Mouse (Mus musculus): Measurements from ENCODE around the gene Agpat1. TPM values are rescaled to one million over a fixed set of nuclear protein-coding genes. Genes with fewer than 3 reads are reported as not detected.
A peak's percentile ranks its signal among the peaks of the same experiment; 100 is the strongest.

Agpat1 gene
- polyA plus RNA-seq (2015; fragmentation: Nextera tagmentation; extraction: Ambion mirVana), result 42.6 TPM in 2 replicates

DNA sequence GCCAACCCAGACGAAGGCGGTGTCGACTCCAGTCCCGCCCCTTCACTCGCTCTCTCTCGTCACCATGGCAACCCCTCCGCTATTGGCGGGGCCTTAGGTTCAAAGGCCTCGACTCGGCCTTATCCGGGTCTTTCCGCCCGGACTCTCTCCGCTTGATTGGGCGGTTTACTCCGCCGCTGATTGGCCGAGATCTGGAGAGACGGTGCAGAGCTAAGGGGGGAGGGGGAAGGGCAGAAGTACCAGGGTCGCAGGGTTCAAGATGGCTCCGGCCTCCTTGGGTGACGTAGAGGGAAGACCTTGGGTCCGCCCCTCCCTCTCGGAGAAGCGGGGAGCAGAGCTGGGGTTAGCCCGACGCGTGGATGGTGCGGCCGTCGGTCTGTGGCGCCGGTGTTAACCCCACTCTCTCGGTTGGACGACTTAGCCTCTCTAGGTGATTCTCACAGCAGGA lies at the start of gene Agpat1:
TSS of gene Agpat1 (plus strand) at position 202 of the 448 bp plus-strand sequence.
- WGBS, result under 1% methylated on average over 35 of the region's 35 CpGs

DNA sequence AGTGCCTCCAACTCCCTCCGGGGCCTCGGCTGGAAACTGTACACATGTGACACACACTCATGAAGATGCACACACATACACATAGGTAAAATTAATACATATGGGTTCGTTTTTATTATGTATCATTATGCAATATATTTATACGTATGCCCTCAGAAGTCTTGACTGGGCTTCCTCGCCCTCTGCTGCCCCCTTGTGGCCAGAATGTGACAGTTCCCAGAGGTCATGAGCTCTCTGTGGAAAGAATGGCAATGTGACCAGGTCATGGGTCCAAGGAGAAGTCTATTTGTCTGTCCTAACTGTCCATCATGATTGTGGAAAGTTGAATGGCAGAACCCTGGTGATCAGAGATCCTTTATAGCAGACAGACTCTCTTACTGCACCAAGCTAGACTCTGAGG lies 48.6 kb upstream of the Agpat1 start:
- Histone ChIP-seq H3K27me3 (ENCODE audit: control insufficient read depth, insufficient read depth, low read length) (no peaks in the 10 kb centered on the region), H3K4me3 (replicated peaks; ENCODE audit: low read length) (no peak overlapping the region), H3K9ac (ENCODE audit: low read length) (no peak overlapping the region), H3K4me1 (ENCODE audit: control insufficient read depth, insufficient read depth, low read length) (no peaks in the 10 kb centered on the region), H3K36me3 (ENCODE audit: control insufficient read depth, insufficient read depth, low read length) (no peaks in the 10 kb centered on the region), H3K9me3 (replicated peaks; ENCODE audit: control insufficient read depth, low read length) (no peaks in the 10 kb centered on the region), H3K27ac (ENCODE audit: low read length) (no peak overlapping the region), H3K4me2 (ENCODE audit: low read depth, low read length) (no peak overlapping the region)
- WGBS, result 14% methylated on average over 5 of the region's 5 CpGs
- no peak for ATAC-seq (ENCODE audit: insufficient read depth, low FRiP score)

More for the DNA sequence above, at the start of gene Agpat1:
- peaks cover 32% of the 10 kb centered on the region for H3K4me1 ChIP-seq (ENCODE audit: control insufficient read depth, insufficient read depth, low read length)
- peak within 1 kb of the TSS; percentile 96 for H3K9ac ChIP-seq (ENCODE audit: low read length)
- H3K4me3 ChIP-seq (replicated peaks; ENCODE audit: low read length), result peak within 1 kb of the TSS; percentile 89
- H3K27me3 ChIP-seq (ENCODE audit: control insufficient read depth, insufficient read depth, low read length), result no peaks in the 10 kb centered on the region
- peak; percentile 87 for ATAC-seq (ENCODE audit: insufficient read depth, low FRiP score)
- H3K36me3 ChIP-seq (ENCODE audit: control insufficient read depth, insufficient read depth, low read length), result peaks cover 8% of the 10 kb centered on the region; the same call in 1 of the 2 replicates
- H3K9me3 ChIP-seq (replicated peaks; ENCODE audit: control insufficient read depth, low read length), result no peaks in the 10 kb centered on the region
- peak within 1 kb of the TSS; percentile 92 for H3K4me2 ChIP-seq (ENCODE audit: low read depth, low read length)
- peak within 1 kb of the TSS; percentile 96 for H3K27ac ChIP-seq (ENCODE audit: low read length)

DNA sequence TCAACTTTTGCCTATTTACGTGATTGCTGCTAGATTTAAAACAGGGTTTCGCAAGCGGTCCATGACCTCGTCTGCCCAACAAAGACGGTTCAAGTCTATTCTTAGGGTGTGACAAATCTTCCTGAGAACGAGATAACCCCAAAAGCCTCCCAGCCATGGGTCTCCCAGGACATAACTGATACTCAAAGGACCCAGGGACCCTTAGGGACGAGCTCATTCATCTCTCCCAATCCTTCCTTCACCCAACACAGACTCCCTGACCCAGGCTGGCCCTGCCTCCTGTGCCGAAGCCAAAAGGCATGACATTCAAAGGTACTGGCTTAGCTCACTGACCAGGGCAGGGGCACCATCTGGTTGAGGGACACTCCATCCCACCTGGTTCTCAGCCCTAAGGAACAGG lies 47.7 kb upstream of the Agpat1 start:
- H3K27me3 ChIP-seq (ENCODE audit: control insufficient read depth, insufficient read depth, low read length), result no peaks in the 10 kb centered on the region
- no peaks in the 10 kb centered on the region for H3K9me3 ChIP-seq (replicated peaks; ENCODE audit: control insufficient read depth, low read length)
- H3K27ac ChIP-seq (ENCODE audit: low read length), result no peak overlapping the region
- ATAC-seq (ENCODE audit: insufficient read depth, low FRiP score), result no peak
- no peak overlapping the region for H3K9ac ChIP-seq (ENCODE audit: low read length)
- H3K36me3 ChIP-seq (ENCODE audit: control insufficient read depth, insufficient read depth, low read length), result no peaks in the 10 kb centered on the region
- H3K4me1 ChIP-seq (ENCODE audit: control insufficient read depth, insufficient read depth, low read length), result no peaks in the 10 kb centered on the region
- WGBS, result 77% methylated on average over 8 of the region's 8 CpGs
- no peak overlapping the region for H3K4me3 ChIP-seq (replicated peaks; ENCODE audit: low read length)
- no peak overlapping the region for H3K4me2 ChIP-seq (ENCODE audit: low read depth, low read length)

DNA sequence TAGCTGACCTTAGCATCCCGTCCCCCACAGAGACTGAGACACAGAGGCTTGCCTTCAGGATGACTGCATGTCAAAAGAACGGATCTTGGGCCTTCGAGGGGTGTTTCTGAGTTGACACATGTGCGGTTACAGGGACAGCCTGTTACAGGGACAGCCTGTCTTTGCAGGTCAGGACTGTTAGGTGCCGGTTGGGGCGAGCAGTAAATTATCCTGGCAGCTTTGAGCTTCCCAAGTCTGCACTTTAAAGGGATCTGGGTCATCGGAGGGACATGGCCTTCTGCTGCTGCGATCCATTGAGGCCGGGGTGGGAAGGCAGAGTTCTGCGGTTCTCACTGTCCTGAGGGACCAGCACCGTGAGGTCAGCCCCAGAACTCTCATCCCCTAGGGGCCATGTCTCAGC lies 46.7 kb upstream of the Agpat1 start:
- Histone ChIP-seq H3K27ac (ENCODE audit: low read length) (no peak overlapping the region), H3K36me3 (ENCODE audit: control insufficient read depth, insufficient read depth, low read length) (no peaks in the 10 kb centered on the region), H3K4me3 (replicated peaks; ENCODE audit: low read length) (no peak overlapping the region), H3K27me3 (ENCODE audit: control insufficient read depth, insufficient read depth, low read length) (no peaks in the 10 kb centered on the region), H3K4me2 (ENCODE audit: low read depth, low read length) (no peak overlapping the region), H3K9me3 (replicated peaks; ENCODE audit: control insufficient read depth, low read length) (no peaks in the 10 kb centered on the region), H3K4me1 (ENCODE audit: control insufficient read depth, insufficient read depth, low read length) (no peaks in the 10 kb centered on the region), H3K9ac (ENCODE audit: low read length) (no peak overlapping the region)
- ATAC-seq (ENCODE audit: insufficient read depth, low FRiP score), result no peak
- 65% methylated on average over 11 of the region's 11 CpGs for WGBS

DNA sequence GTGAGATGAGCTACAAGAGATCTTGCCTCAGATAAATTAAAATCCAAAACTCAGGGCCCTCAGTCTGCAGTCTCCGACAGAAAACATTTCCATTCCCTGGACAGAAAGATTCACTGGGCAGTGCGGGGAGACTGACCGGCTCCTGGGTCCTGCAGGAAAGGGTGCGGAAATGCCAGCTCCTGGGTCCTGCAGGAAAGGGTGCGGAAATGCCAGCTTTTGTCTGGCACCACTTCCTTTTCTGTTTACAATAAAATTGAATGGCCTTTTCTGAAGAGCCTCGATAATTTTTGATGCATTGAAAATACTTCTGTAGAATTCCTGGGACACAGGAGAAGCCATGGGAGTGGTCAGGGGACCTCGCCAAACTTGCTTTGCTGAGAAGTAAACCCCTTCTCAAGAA lies 44.9 kb upstream of the Agpat1 start:
- Histone ChIP-seq H3K9ac (ENCODE audit: low read length) (no peak overlapping the region), H3K27me3 (ENCODE audit: control insufficient read depth, insufficient read depth, low read length) (no peaks in the 10 kb centered on the region), H3K27ac (ENCODE audit: low read length) (no peak overlapping the region), H3K4me2 (ENCODE audit: low read depth, low read length) (no peak overlapping the region), H3K36me3 (ENCODE audit: control insufficient read depth, insufficient read depth, low read length) (no peaks in the 10 kb centered on the region), H3K4me3 (replicated peaks; ENCODE audit: low read length) (no peak overlapping the region), H3K4me1 (ENCODE audit: control insufficient read depth, insufficient read depth, low read length) (peaks cover 3% of the 10 kb centered on the region), H3K9me3 (replicated peaks; ENCODE audit: control insufficient read depth, low read length) (no peaks in the 10 kb centered on the region)
- ATAC-seq (ENCODE audit: insufficient read depth, low FRiP score), result no peak
- 72% methylated on average over 7 of the region's 7 CpGs for WGBS

DNA sequence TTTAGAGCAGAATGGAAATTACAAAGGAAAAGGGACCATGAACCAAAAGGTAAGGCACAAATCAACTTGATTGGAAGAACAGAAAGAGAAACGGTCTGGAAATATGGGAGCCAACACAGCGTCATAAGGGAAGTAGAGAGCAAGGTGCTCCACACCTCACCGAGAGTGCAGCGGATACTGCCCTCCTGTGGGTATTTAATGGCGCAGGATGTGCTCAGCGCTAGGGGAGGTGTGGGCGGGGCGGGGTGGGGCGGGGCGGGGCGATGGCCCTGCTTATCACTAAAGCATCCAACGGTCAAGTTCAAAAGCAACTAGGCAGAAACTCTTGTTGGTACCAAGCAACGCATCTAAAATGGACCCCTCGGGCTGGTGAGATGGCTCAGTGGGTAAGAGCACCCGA lies 44.2 kb upstream of the Agpat1 start:
- H3K36me3 ChIP-seq (ENCODE audit: control insufficient read depth, insufficient read depth, low read length), result no peaks in the 10 kb centered on the region
- H3K27ac ChIP-seq (ENCODE audit: low read length), result no peak overlapping the region
- H3K4me3 ChIP-seq (replicated peaks; ENCODE audit: low read length), result no peak overlapping the region
- H3K9ac ChIP-seq (ENCODE audit: low read length), result no peak overlapping the region
- 0 out of 2 replicates have a peak, but pooled peaks have one; percentile 41 for ATAC-seq (ENCODE audit: insufficient read depth, low FRiP score)
- H3K9me3 ChIP-seq (replicated peaks; ENCODE audit: control insufficient read depth, low read length), result no peaks in the 10 kb centered on the region
- 24% methylated on average over 15 of the region's 15 CpGs for whole genome bisulfite sequencing
- H3K27me3 ChIP-seq (ENCODE audit: control insufficient read depth, insufficient read depth, low read length), result no peaks in the 10 kb centered on the region
- H3K4me1 ChIP-seq (ENCODE audit: control insufficient read depth, insufficient read depth, low read length), result peaks cover 10% of the 10 kb centered on the region
- no peak overlapping the region for H3K4me2 ChIP-seq (ENCODE audit: low read depth, low read length)

DNA sequence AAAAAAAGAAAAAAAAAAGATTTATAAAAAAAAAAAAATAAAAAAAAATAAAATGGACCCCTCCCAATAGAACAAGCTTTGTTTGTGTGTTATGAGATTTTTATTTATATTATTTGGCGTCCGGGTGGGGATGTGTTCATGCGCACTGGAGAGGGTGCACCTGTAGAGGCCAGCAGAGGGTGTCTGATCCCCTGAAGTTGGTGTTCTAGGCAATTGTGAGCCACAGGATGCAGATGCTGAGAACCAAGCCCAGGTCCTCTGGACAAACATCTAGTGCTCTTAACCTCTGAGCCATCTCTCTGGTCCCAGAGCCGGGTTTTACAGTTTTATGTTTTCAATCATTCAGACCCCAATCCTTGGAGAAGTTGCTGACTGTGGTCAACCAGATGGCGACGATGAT lies 43.6 kb upstream of the Agpat1 start:
- no peaks in the 10 kb centered on the region for H3K27me3 ChIP-seq (ENCODE audit: control insufficient read depth, insufficient read depth, low read length)
- ATAC-seq (ENCODE audit: insufficient read depth, low FRiP score), result no peak
- 86% methylated on average over 6 of the region's 6 CpGs for WGBS
- no peak overlapping the region for H3K27ac ChIP-seq (ENCODE audit: low read length)
- peaks cover 10% of the 10 kb centered on the region for H3K4me1 ChIP-seq (ENCODE audit: control insufficient read depth, insufficient read depth, low read length)
- H3K4me3 ChIP-seq (replicated peaks; ENCODE audit: low read length), result no peak overlapping the region
- no peaks in the 10 kb centered on the region for H3K36me3 ChIP-seq (ENCODE audit: control insufficient read depth, insufficient read depth, low read length)
- H3K4me2 ChIP-seq (ENCODE audit: low read depth, low read length), result no peak overlapping the region
- H3K9ac ChIP-seq (ENCODE audit: low read length), result no peak overlapping the region
- no peaks in the 10 kb centered on the region for H3K9me3 ChIP-seq (replicated peaks; ENCODE audit: control insufficient read depth, low read length)

DNA sequence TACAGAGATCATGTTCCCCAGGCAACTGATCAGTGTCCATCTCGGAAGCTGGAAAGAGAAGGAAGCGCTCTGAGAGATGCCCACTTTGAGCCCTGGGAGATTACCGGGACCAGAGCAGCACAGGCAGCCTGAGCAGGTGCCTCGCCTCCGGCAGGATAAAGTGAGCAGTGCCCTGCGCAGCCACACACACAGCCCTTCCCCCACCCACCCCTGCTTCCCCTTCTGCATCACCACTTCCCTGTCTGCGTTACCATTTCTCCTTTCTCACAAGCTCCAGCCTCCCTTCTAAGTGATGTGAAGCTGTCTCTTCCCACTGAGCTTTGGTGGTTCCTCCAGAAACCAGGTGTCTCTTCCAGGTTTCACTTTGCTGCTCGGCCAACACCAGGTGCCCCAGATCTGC lies 42.9 kb upstream of the Agpat1 start:
- WGBS, result 50% methylated on average over 7 of the region's 8 CpGs
- no peak for ATAC-seq (ENCODE audit: insufficient read depth, low FRiP score)
- Histone ChIP-seq H3K9me3 (replicated peaks; ENCODE audit: control insufficient read depth, low read length) (no peaks in the 10 kb centered on the region), H3K4me1 (ENCODE audit: control insufficient read depth, insufficient read depth, low read length) (peaks cover 10% of the 10 kb centered on the region), H3K4me3 (replicated peaks; ENCODE audit: low read length) (no peak overlapping the region), H3K36me3 (ENCODE audit: control insufficient read depth, insufficient read depth, low read length) (no peaks in the 10 kb centered on the region), H3K4me2 (ENCODE audit: low read depth, low read length) (no peak overlapping the region), H3K27me3 (ENCODE audit: control insufficient read depth, insufficient read depth, low read length) (no peaks in the 10 kb centered on the region), H3K27ac (ENCODE audit: low read length) (peak overlapping the region; percentile 25; the same call in 1 of the 2 replicates), H3K9ac (ENCODE audit: low read length) (no peak overlapping the region)

DNA sequence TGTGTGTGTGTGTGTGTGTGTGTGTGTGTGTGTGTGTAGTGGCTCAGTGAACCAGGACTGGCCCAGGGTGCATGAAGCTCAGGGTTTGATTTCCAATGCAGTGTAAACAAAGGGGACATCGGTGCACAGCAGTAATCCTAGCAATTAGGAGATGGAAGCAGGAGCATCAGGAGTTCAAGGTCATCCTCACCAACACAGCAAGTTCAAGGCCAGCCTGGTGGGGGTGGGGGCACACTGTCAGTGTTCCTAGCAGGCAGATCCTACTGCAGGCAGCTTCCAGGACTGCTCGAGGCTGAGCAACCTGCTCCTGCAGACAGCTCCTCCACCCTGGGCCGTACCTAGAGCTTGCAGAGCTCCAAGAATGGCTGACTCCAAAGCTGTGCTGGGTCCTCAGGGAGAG lies 41.5 kb upstream of the Agpat1 start:
- H3K9me3 ChIP-seq (replicated peaks; ENCODE audit: control insufficient read depth, low read length), result no peaks in the 10 kb centered on the region
- 41% methylated on average over 3 of the region's 3 CpGs for WGBS
- no peak overlapping the region for H3K4me3 ChIP-seq (replicated peaks; ENCODE audit: low read length)
- no peak overlapping the region for H3K27ac ChIP-seq (ENCODE audit: low read length)
- H3K4me1 ChIP-seq (ENCODE audit: control insufficient read depth, insufficient read depth, low read length), result peaks cover 10% of the 10 kb centered on the region
- no peaks in the 10 kb centered on the region for H3K36me3 ChIP-seq (ENCODE audit: control insufficient read depth, insufficient read depth, low read length)
- no peak overlapping the region for H3K9ac ChIP-seq (ENCODE audit: low read length)
- H3K4me2 ChIP-seq (ENCODE audit: low read depth, low read length), result no peak overlapping the region
- H3K27me3 ChIP-seq (ENCODE audit: control insufficient read depth, insufficient read depth, low read length), result no peaks in the 10 kb centered on the region
- no peak for ATAC-seq (ENCODE audit: insufficient read depth, low FRiP score)

DNA sequence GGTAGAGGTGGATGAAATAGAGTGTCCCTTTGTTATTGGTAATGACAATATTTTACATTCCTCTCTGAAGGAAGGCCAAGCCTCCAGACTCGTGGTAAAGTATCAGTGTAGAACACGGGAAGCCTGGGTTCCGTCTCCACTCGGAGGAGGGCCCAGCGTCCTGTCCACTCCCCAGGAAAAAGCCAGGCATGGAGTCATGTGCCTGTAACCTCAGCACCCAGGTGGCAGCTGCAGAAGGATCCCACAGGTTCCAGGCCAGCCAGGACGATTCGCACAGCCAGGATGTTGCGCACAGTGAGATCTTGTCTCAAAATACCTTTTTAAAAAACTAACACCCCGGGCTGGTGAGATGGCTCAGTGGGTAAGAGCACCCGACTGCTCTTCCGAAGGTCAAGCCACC lies 40.7 kb upstream of the Agpat1 start:
- Histone ChIP-seq H3K4me3 (replicated peaks; ENCODE audit: low read length) (no peak overlapping the region), H3K36me3 (ENCODE audit: control insufficient read depth, insufficient read depth, low read length) (no peaks in the 10 kb centered on the region), H3K27me3 (ENCODE audit: control insufficient read depth, insufficient read depth, low read length) (no peaks in the 10 kb centered on the region), H3K4me2 (ENCODE audit: low read depth, low read length) (no peak overlapping the region), H3K9me3 (replicated peaks; ENCODE audit: control insufficient read depth, low read length) (no peaks in the 10 kb centered on the region), H3K27ac (ENCODE audit: low read length) (no peak overlapping the region), H3K4me1 (ENCODE audit: control insufficient read depth, insufficient read depth, low read length) (peaks cover 10% of the 10 kb centered on the region), H3K9ac (ENCODE audit: low read length) (no peak overlapping the region)
- no peak for ATAC-seq (ENCODE audit: insufficient read depth, low FRiP score)
- WGBS, result 70% methylated on average over 11 of the region's 11 CpGs
